In the genomic region with DNA sequence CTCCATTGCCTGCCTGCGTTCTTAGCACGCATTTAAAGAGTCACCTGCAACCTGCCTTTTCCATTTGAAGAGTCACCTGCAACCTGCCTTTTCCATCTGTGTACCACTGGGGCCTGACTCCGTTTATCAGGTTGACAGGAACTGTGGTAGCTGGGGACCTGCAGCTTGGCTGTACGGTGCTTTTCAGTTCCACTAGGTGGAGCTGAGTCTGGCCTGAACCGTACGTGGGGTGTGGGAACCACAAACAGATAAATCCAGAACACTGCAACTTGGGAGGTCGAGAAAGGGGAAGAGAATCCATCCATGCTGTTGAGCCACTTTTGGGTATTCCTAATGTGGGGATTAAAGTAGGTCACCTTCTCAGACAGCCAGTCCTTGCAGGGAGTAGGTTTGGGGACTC, we compare ENCODE assay signal across 8 mouse cellular contexts. TPM values are rescaled to one million over a fixed set of nuclear protein-coding genes. Genes with fewer than 3 reads are reported as not detected.
DNase-seq lines count a peak whose midpoint lies in the region; ATAC-seq lines count a peak whose summit lies in the region.

No protein-coding gene starts in this region.

- 0 out of 2 replicates have a peak overlapping the region, but pooled peaks have one; percentile 28 for H3K27ac ChIP-seq in embryonic facial prominence, embryonic 13.5 days
- H3K27ac ChIP-seq in embryonic facial prominence, embryonic 10.5 days (replicated peaks), result no peak overlapping the region
- no peak overlapping the region for H3K27ac ChIP-seq in liver, embryonic 11.5 days (ENCODE audit: low read depth, low read length)

- no peak overlapping the region for H3K4me2 ChIP-seq in embryonic facial prominence, embryonic 13.5 days
- H3K4me2 ChIP-seq in liver, embryonic 11.5 days, result no peak overlapping the region

- no peak for DNase-seq in embryonic facial prominence, embryonic 10.5 days (ENCODE audit: low spot score)
- DNase-seq in right cerebral cortex, postnatal 25 days, result peak; percentile 16
- no peak for DNase-seq in right cerebral cortex, postnatal 10 days (ENCODE audit: low spot score in 2 of 2)
- DNase-seq in liver, embryonic 11.5 days (ENCODE audit: low spot score), result no peak
- DNase-seq in thymus, postnatal 14 days, result peak; percentile 58
- no peak for DNase-seq in layer of hippocampus, adult 8-10 months (ENCODE audit: low spot score in 2 of 2)
- no peak for DNase-seq in left cerebral cortex, adult 9 months (ENCODE audit: low spot score in 2 of 2)

- H3K4me1 ChIP-seq in embryonic facial prominence, embryonic 13.5 days, result no peaks in the 10 kb centered on the region; the same call in 1 of the 2 replicates
- peaks cover 17% of the 10 kb centered on the region for H3K4me1 ChIP-seq in embryonic facial prominence, embryonic 10.5 days
- H3K4me1 ChIP-seq in liver, embryonic 11.5 days (replicated peaks; ENCODE audit: control insufficient read depth, insufficient read depth, low read length), result peaks cover 17% of the 10 kb centered on the region

- no peaks in the 10 kb centered on the region for H3K9me3 ChIP-seq in embryonic facial prominence, embryonic 13.5 days
- no peaks in the 10 kb centered on the region for H3K9me3 ChIP-seq in embryonic facial prominence, embryonic 10.5 days
- no peaks in the 10 kb centered on the region for H3K9me3 ChIP-seq in liver, embryonic 11.5 days (ENCODE audit: control insufficient read depth, low read length)

- H3K4me3 ChIP-seq in embryonic facial prominence, embryonic 13.5 days, result no peak overlapping the region
- no peak overlapping the region for H3K4me3 ChIP-seq in embryonic facial prominence, embryonic 10.5 days
- H3K4me3 ChIP-seq in liver, embryonic 11.5 days (ENCODE audit: low read depth, low read length), result no peak overlapping the region

- ATAC-seq in embryonic facial prominence, embryonic 13.5 days (ENCODE audit: insufficient number of reproducible peaks, insufficient read depth, low FRiP score, low TSS enrichment, low read depth), result no peak
- ATAC-seq in liver, embryonic 11.5 days (replicated peaks; ENCODE audit: low FRiP score), result peak; percentile 64; the same call in 1 of the 2 replicates

- no peak overlapping the region for H3K9ac ChIP-seq in embryonic facial prominence, embryonic 13.5 days
- no peak overlapping the region for H3K9ac ChIP-seq in liver, embryonic 11.5 days (ENCODE audit: low read depth, low read length)

- no peaks in the 10 kb centered on the region for H3K27me3 ChIP-seq in embryonic facial prominence, embryonic 13.5 days
- H3K27me3 ChIP-seq in embryonic facial prominence, embryonic 10.5 days (replicated peaks; ENCODE audit: low read depth, poor library complexity, severe bottlenecking), result no peaks in the 10 kb centered on the region
- H3K27me3 ChIP-seq in liver, embryonic 11.5 days (replicated peaks; ENCODE audit: control insufficient read depth, insufficient read depth, low read length), result no peaks in the 10 kb centered on the region

- WGBS in embryonic facial prominence, embryonic 13.5 days, result 65% methylated on average over 7 of the region's 7 CpGs
- 74% methylated on average over 7 of the region's 7 CpGs for WGBS in embryonic facial prominence, embryonic 10.5 days
- 41% methylated on average over 7 of the region's 7 CpGs for WGBS in liver, embryonic 11.5 days

- peaks cover 60% of the 10 kb centered on the region for H3K36me3 ChIP-seq in embryonic facial prominence, embryonic 13.5 days
- peaks cover 79% of the 10 kb centered on the region for H3K36me3 ChIP-seq in embryonic facial prominence, embryonic 10.5 days (replicated peaks)
- peaks cover 21% of the 10 kb centered on the region; the same call in 1 of the 2 replicates for H3K36me3 ChIP-seq in liver, embryonic 11.5 days (ENCODE audit: control insufficient read depth, insufficient read depth, low read length)

RNA-seq across cellular contexts. Expression of a gene that starts 8.5 kb away (rescaled TPM):
- 41.9 and 42.5 TPM in 2 replicates for polyA plus RNA-seq in embryonic facial prominence, embryonic 13.5 days (2015; fragmentation: Nextera tagmentation; extraction: Ambion mirVana)
- polyA plus RNA-seq in embryonic facial prominence, embryonic 10.5 days (2016; fragmentation: Nextera tagmentation; extraction: Ambion mirVana), result 50.8 and 57.3 TPM in 2 replicates
- polyA plus RNA-seq in liver, embryonic 11.5 days (2014; fragmentation: Nextera tagmentation; extraction: Ambion mirVana), result 36.6 and 40.7 TPM in 2 replicates
- total RNA-seq in layer of hippocampus, adult 8-10 months (2022), result 10 to 100 TPM; 40.2 to 43.3 (median 41.6) TPM

RNA-seq across cellular contexts. Expression of a gene that starts 34.3 kb away (rescaled TPM):
- 24.9 and 25.2 TPM in 2 replicates for polyA plus RNA-seq in embryonic facial prominence, embryonic 13.5 days (2015; fragmentation: Nextera tagmentation; extraction: Ambion mirVana)
- 21.0 and 22.6 TPM in 2 replicates for polyA plus RNA-seq in embryonic facial prominence, embryonic 10.5 days (2016; fragmentation: Nextera tagmentation; extraction: Ambion mirVana)
- 24.7 and 26.2 TPM in 2 replicates for polyA plus RNA-seq in liver, embryonic 11.5 days (2014; fragmentation: Nextera tagmentation; extraction: Ambion mirVana)
- 1 to 10 TPM; 7.3 to 9.2 (median 7.5) TPM for total RNA-seq in layer of hippocampus, adult 8-10 months (2022)

RNA-seq across cellular contexts. Expression of a gene that starts 34.4 kb away (rescaled TPM):
- 192 and 193 TPM in 2 replicates for polyA plus RNA-seq in embryonic facial prominence, embryonic 13.5 days (2015; fragmentation: Nextera tagmentation; extraction: Ambion mirVana)
- polyA plus RNA-seq in embryonic facial prominence, embryonic 10.5 days (2016; fragmentation: Nextera tagmentation; extraction: Ambion mirVana), result 196 and 200 TPM in 2 replicates
- polyA plus RNA-seq in liver, embryonic 11.5 days (2014; fragmentation: Nextera tagmentation; extraction: Ambion mirVana), result 42.6 and 50.5 TPM in 2 replicates
- total RNA-seq in layer of hippocampus, adult 8-10 months (2022), result 100 to 1,000 TPM in 2 of 4 experiments, 10 to 100 TPM in 2; 85.9 to 125 (median 103) TPM

Comparison
In these comparisons a context has a peak if more than half of its experiments do, and no peak if none do; other contexts are left out.
1. DNase-seq: peak in right cerebral cortex, postnatal 25 days (single experiment) and thymus, postnatal 14 days (single experiment); none in embryonic facial prominence, embryonic 10.5 days (single experiment), right cerebral cortex, postnatal 10 days (0 of 2), liver, embryonic 11.5 days (single experiment), layer of hippocampus, adult 8-10 months (0 of 2) and left cerebral cortex, adult 9 months (0 of 2).